Mouse (Mus musculus): ENCODE results near the gene Adcy1.

DNA sequence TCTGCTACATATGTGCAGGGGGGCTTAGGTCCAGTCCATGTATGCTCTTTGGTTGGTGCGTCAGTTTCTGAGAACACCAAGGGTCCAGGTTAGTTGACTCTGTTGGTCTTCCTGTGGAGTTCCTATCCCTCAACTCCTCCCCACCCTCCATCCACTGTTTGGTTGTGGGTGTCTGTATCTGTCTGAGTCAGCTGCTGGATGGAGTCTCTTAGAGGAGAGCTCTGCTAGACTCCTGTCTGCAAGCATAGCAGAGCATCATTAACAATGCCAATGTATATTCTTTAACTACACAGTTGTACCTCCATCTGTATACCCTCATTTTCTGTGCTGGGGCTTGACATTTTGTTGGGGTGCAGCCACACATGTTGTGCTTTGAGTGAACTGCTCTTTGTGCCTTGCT lies 18.6 kb downstream of the Adcy1 start:
- TF ChIP-seq CTCF (IDR thresholded peaks at IDR 0.05; ENCODE audit: low read depth, low read length) (no peak), POLR2A (IDR thresholded peaks at IDR 0.05; ENCODE audit: extremely low read depth, insufficient read depth, low read length) (no peak)

Measured in liver, adult 2 months (tissue).